Mouse (Mus musculus) heart, embryonic 12.5 days (tissue): ENCODE data around the gene Adam4. TPM values are rescaled to one million over a fixed set of nuclear protein-coding genes. Genes with fewer than 3 reads are reported as not detected.
"Not testable (repeated sequence)": the region's sequence is repeated elsewhere in the genome, so short reads cannot be mapped to it uniquely, and the experiment has no call there.

Source experiments
- ATAC-seq: fragments of 200-750 bp; cut with Nextera tagmentation; 2 replicates; pipeline ENCODE4 v1.8.0; 2017; ENCODE audit warnings: moderate TSS enrichment, moderate library complexity; ENCODE audit not compliant: insufficient number of reproducible peaks, low FRiP score
- H3K27ac ChIP-seq: fragments of 300-500 bp; sonication (generic); 2 replicates; pipeline ENCODE4 v1.5.1; 2016; ENCODE audit warnings: mild to moderate bottlenecking, moderate library complexity; ENCODE audit not compliant: poor library complexity, severe bottlenecking
- H3K27me3 ChIP-seq: fragments of 300-500 bp; sonication (generic); replicated peaks from 2 replicates; pipeline ENCODE4 v1.6.1; 2016; ENCODE audit warnings: mild to moderate bottlenecking, moderate library complexity
- H3K36me3 ChIP-seq: fragments of 300-500 bp; sonication (generic); 2 replicates; pipeline ENCODE4 v1.6.1; 2016; ENCODE audit warnings: mild to moderate bottlenecking, moderate library complexity
- H3K4me1 ChIP-seq: fragments of 300-500 bp; sonication (generic); replicated peaks from 2 replicates; pipeline ENCODE4 v1.6.1; 2016; ENCODE audit warnings: mild to moderate bottlenecking
- H3K4me2 ChIP-seq: fragments of 300-500 bp; sonication (generic); 2 replicates; pipeline ENCODE4 v1.6.1; 2016; ENCODE audit warnings: mild to moderate bottlenecking, moderate library complexity
- H3K4me3 ChIP-seq: fragments of 300-500 bp; sonication (generic); 2 replicates; pipeline ENCODE4 v1.5.1; 2016; ENCODE audit warnings: mild to moderate bottlenecking
- H3K9ac ChIP-seq: fragments of 300-500 bp; sonication (generic); 2 replicates; pipeline ENCODE4 v1.6.1; 2016; ENCODE audit warnings: mild to moderate bottlenecking, moderate library complexity
- H3K9me3 ChIP-seq: fragments of 300-500 bp; sonication (generic); replicated peaks from 2 replicates; pipeline ENCODE4 v1.6.1; 2016; ENCODE audit warnings: mild to moderate bottlenecking, moderate library complexity
- WGBS: fragments of 180-500 bp; shearing (Covaris S2); methylation state at CpG from one replicate; pipeline ENCODE4 v1.1.7; 2016; 5-methylcytosine and 5-hydroxymethylcytosine counted together
- polyA plus RNA-seq: library from polyadenylated mRNA; unstranded; fragments of >200 nt; fragmentation: Nextera tagmentation; extraction: Ambion mirVana; gene quantifications from 2 replicates; pipeline ENCODE4 v1.2.1, GENCODE M21; 2016

Adam4 gene
- 0.39 and 0.59 TPM in 2 replicates for polyA plus RNA-seq

DNA sequence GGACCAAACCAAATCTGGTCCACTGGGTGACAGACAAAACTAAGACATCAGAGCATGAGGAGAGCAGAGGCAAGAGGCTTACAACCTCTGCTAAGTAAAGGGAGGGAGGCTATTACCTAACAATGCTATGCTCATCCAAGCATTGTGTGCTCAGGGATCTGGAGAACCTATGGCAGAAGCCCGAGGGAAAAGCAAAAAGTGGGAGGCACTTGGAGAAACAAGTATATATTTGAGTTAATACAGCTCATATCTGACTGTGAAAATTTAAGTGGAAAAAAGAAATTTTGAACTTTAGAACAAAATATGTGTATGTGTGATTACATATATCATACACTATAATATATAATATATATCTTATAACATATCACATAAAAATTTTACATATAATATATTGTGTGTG lies at the start of gene Adam4:
Gene Adam4, minus strand, starts transcription at position 101 of the 400 bp plus-strand sequence.
- H3K9me3 ChIP-seq: peaks cover 22% of the 10 kb centered on the region
- no peak within 1 kb of the TSS for H3K27ac ChIP-seq
- ATAC-seq: no peak
- WGBS: 83% methylated on average over 1 of the region's 1 CpGs
- H3K4me1 ChIP-seq: no peaks in the 10 kb centered on the region
- no peak within 1 kb of the TSS for H3K9ac ChIP-seq
- H3K27me3 ChIP-seq: no peaks in the 10 kb centered on the region
- no peak within 1 kb of the TSS for H3K4me2 ChIP-seq
- no peak within 1 kb of the TSS for H3K4me3 ChIP-seq
- peaks cover 15% of the 10 kb centered on the region for H3K36me3 ChIP-seq

- WGBS: 90% methylated on average over 7 of the region's 7 CpGs
- not testable (repeated sequence) for ATAC-seq, H3K9ac ChIP-seq, H3K4me1 ChIP-seq, H3K4me2 ChIP-seq, H3K27ac ChIP-seq, H3K27me3 ChIP-seq, H3K4me3 ChIP-seq
- Histone ChIP-seq H3K36me3 (peaks cover 13% of the 10 kb centered on the region; the same call in 1 of the 2 replicates), H3K9me3 (peaks cover 20% of the 10 kb centered on the region)
These were observed 37.3 kb upstream of the Adam4 start for GRCm38 (mm10) chr12:81459051-81459450.

GRCm38 (mm10) chr12:81438985-81439384 lies 17.2 kb upstream of the Adam4 start:
- ATAC-seq, H3K27me3 ChIP-seq, H3K27ac ChIP-seq, H3K9ac ChIP-seq, H3K36me3 ChIP-seq, H3K4me1 ChIP-seq, H3K4me3 ChIP-seq, H3K9me3 ChIP-seq, H3K4me2 ChIP-seq: not testable (repeated sequence)
- WGBS: 92% methylated on average over 9 of the region's 9 CpGs

- H3K4me3 ChIP-seq: not testable (repeated sequence)
- WGBS: 94% methylated on average over 2 of the region's 2 CpGs
These were observed 13.0 kb upstream of the Adam4 start for GRCm38 (mm10) chr12:81434778-81435177.

GRCm38 (mm10) chr12:81413211-81413610 lies 8.5 kb downstream of the Adam4 start:
- WGBS: 72% methylated on average over 3 of the region's 3 CpGs
- no peak overlapping the region for H3K4me2 ChIP-seq
- no peaks in the 10 kb centered on the region for H3K36me3 ChIP-seq
- no peaks in the 10 kb centered on the region for H3K27me3 ChIP-seq
- H3K9me3 ChIP-seq: no peaks in the 10 kb centered on the region
- H3K27ac ChIP-seq: no peak overlapping the region
- ATAC-seq: no peak
- H3K9ac ChIP-seq: no peak overlapping the region
- H3K4me1 ChIP-seq: no peaks in the 10 kb centered on the region
- no peak overlapping the region for H3K4me3 ChIP-seq

More at GRCm38 (mm10) chr12:81434778-81435177, 13.0 kb upstream of the Adam4 start:
- H3K36me3 ChIP-seq: peaks cover 11% of the 10 kb centered on the region
- not testable (repeated sequence) for H3K4me2 ChIP-seq, H3K4me1 ChIP-seq, H3K27ac ChIP-seq, ATAC-seq, H3K9ac ChIP-seq, H3K27me3 ChIP-seq, H3K9me3 ChIP-seq

GRCm38 (mm10) chr12:81408966-81409365 lies 12.8 kb downstream of the Adam4 start:
- Histone ChIP-seq H3K36me3 (no peaks in the 10 kb centered on the region), H3K4me3 (no peak overlapping the region), H3K27me3 (no peaks in the 10 kb centered on the region), H3K4me1 (no peaks in the 10 kb centered on the region), H3K9ac (no peak overlapping the region), H3K27ac (no peak overlapping the region), H3K9me3 (no peaks in the 10 kb centered on the region), H3K4me2 (no peak overlapping the region)
- WGBS: 82% methylated on average over 3 of the region's 3 CpGs
- no peak for ATAC-seq

DNA sequence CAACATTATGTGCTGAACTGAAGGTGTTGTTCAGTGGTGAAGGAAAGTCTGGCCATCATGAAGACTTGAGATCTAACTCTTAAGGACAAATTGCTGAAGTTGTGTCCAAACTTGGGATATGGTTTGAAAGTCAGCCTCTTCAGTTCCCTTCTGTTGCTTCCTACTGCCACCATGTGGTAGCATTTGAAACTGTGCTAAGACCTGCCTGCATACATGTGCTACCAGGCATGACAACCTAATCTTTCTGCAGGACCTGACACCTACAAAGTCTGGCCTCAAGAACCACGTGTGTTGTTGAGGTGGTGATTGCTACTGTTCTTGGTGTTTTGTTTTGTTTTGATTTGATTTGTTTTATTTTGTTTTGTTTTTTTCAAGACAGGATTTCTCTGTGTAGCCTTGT lies 19.6 kb downstream of the Adam4 start:
- Histone ChIP-seq H3K9ac (no peak overlapping the region), H3K27me3 (no peaks in the 10 kb centered on the region), H3K9me3 (no peaks in the 10 kb centered on the region), H3K27ac (no peak overlapping the region), H3K4me1 (no peaks in the 10 kb centered on the region), H3K4me2 (no peak overlapping the region), H3K36me3 (no peaks in the 10 kb centered on the region), H3K4me3 (no peak overlapping the region)
- WGBS: 18% methylated on average over 1 of the region's 1 CpGs
- ATAC-seq: no peak

- not testable (repeated sequence) for H3K27ac ChIP-seq, H3K9me3 ChIP-seq, H3K9ac ChIP-seq, ATAC-seq, H3K4me3 ChIP-seq, H3K4me1 ChIP-seq, H3K4me2 ChIP-seq, H3K36me3 ChIP-seq, H3K27me3 ChIP-seq
- 88% methylated on average over 1 of the region's 1 CpGs for WGBS
These were observed 42.4 kb downstream of the Adam4 start, which contains the start of gene Gm4787 for GRCm38 (mm10) chr12:81379364-81379763. Gene Gm4787 (minus strand): TSS chr12:81379464.

Other genes with a start within 250 kb of the Adam4 start
- gene Slc8a3, start 88.8 kb downstream of the Adam4 start, polyA plus RNA-seq: 0.43 and 0.49 TPM in 2 replicates
- gene Gm4787, start 42.5 kb downstream of the Adam4 start, polyA plus RNA-seq: 0.14 and 0.18 TPM in 2 replicates
- 96.9 and 103 TPM in 2 replicates for gene Cox16, start 63.2 kb upstream of the Adam4 start, polyA plus RNA-seq
- gene Gm20498, start 111.0 kb upstream of the Adam4 start, polyA plus RNA-seq: 25.3 and 34.7 TPM in 2 replicates
- gene Synj2bp, start 111.0 kb upstream of the Adam4 start, polyA plus RNA-seq: 29.2 and 34.6 TPM in 2 replicates
- 0.09 and 0.21 TPM in 2 replicates for gene Adam21, start 146.5 kb upstream of the Adam4 start, polyA plus RNA-seq
- gene Med6, start 173.1 kb upstream of the Adam4 start, polyA plus RNA-seq: 61.7 and 65.8 TPM in 2 replicates
- gene Ttc9, start 209.3 kb upstream of the Adam4 start, polyA plus RNA-seq: 3.8 and 4.0 TPM in 2 replicates